Mouse (Mus musculus) spleen, adult 2 months (tissue): ENCODE results near the gene Unc119. TPM values are rescaled to one million over a fixed set of nuclear protein-coding genes. Genes with fewer than 3 reads are reported as not detected.

Experiments
- DNase-seq, 2 experiments: peaks; one replicate each; pipeline versions ENCODE4 v3.0.0 to v3.0.0-alpha.2; 2012 to 2021; ENCODE audit warnings: low spot score in 2 of 2, low read depth in 1 of 2
- H3K27ac ChIP-seq: fragments of 200-500 bp; 2 replicates; pipeline ENCODE4 v1.5.1; 2012; ENCODE audit warnings: low read length, inconsistent platforms; ENCODE audit not compliant: insufficient read depth
- H3K27me3 ChIP-seq: fragments of 200-500 bp; 2 replicates; pipeline ENCODE4 v1.6.1; 2012; ENCODE audit warnings: mild to moderate bottlenecking, moderate library complexity, low read length, inconsistent platforms; ENCODE audit not compliant: control insufficient read depth, insufficient read depth
- H3K36me3 ChIP-seq: fragments of 200-500 bp; 2 replicates; pipeline ENCODE4 v1.6.1; 2012; ENCODE audit warnings: mild to moderate bottlenecking, low read length, inconsistent platforms; ENCODE audit not compliant: control insufficient read depth, insufficient read depth
- H3K4me1 ChIP-seq: fragments of 200-500 bp; 2 replicates; pipeline ENCODE4 v1.6.1; 2011; ENCODE audit warnings: inconsistent platforms; ENCODE audit not compliant: control insufficient read depth, insufficient read depth, insufficient read length
- H3K4me3 ChIP-seq: fragments of 200-500 bp; 2 replicates; pipeline ENCODE4 v1.5.1; 2011; ENCODE audit warnings: mild to moderate bottlenecking, inconsistent platforms; ENCODE audit not compliant: insufficient read depth, insufficient read length; ENCODE audit errors: extremely low read depth
- CTCF ChIP-seq: fragments of 200-500 bp; IDR thresholded peaks from 2 replicates; pipeline ENCODE4 v1.5.1; 2011; ENCODE audit warnings: mild to moderate bottlenecking, inconsistent platforms; ENCODE audit not compliant: insufficient read depth, insufficient read length, insufficient replicate concordance; ENCODE audit errors: extremely low read depth
- POLR2A ChIP-seq: fragments of 200-500 bp; IDR thresholded peaks from 2 replicates; pipeline ENCODE4 v1.6.1; 2011; ENCODE audit warnings: low read depth, low read length, inconsistent platforms
- WGBS: fragments of 180-500 bp; shearing (Covaris S2); methylation state at CpG from one replicate; pipeline ENCODE4 v1.1.7; 2018; 5-methylcytosine and 5-hydroxymethylcytosine counted together
- polyA plus RNA-seq: library from polyadenylated mRNA; depleted of rRNA; stranded (reverse); fragments of >200 nt; gene quantifications from 2 replicates; pipeline ENCODE4 v1.2.3, GENCODE M21; 2012; rRNA removed

Gene Unc119
- 66.6 and 81.6 TPM in 2 replicates for polyA plus RNA-seq

- DNase-seq, result peak; percentile 30 to 83
- TF ChIP-seq CTCF (no peak), POLR2A (peak; percentile 19; the same call in 1 of the 2 replicates)
- no peaks in the 10 kb centered on the region for H3K27me3 ChIP-seq
- H3K4me1 ChIP-seq, result peaks cover 36% of the 10 kb centered on the region
- H3K36me3 ChIP-seq, result peaks cover 17% of the 10 kb centered on the region
- H3K27ac ChIP-seq, result peak within 1 kb of the TSS; percentile 58
- H3K4me3 ChIP-seq, result peak within 1 kb of the TSS; percentile 75
- 5% methylated on average over 62 of the region's 66 CpGs for WGBS
Observed at GRCm38 (mm10) chr11:78343381-78344327, at the start of gene Unc119. Gene Unc119, plus strand, starts transcription at chr11:78343482.

- Histone ChIP-seq H3K36me3 (peaks cover 13% of the 10 kb centered on the region), H3K27ac (no peak overlapping the region), H3K27me3 (no peaks in the 10 kb centered on the region), H3K4me3 (no peak overlapping the region), H3K4me1 (no peaks in the 10 kb centered on the region)
- TF ChIP-seq POLR2A, result no peak
- TF ChIP-seq CTCF, result no peak
- DNase-seq, result no peak
- 93% methylated on average over 6 of the region's 6 CpGs for WGBS
Observed at GRCm38 (mm10) chr11:78294585-78294984, 48.7 kb upstream of the Unc119 start.

GRCm38 (mm10) chr11:78300917-78301316 lies 42.4 kb upstream of the Unc119 start:
- no peaks in the 10 kb centered on the region for H3K27me3 ChIP-seq
- no peaks in the 10 kb centered on the region for H3K36me3 ChIP-seq
- no peak for DNase-seq
- 69% methylated on average over 7 of the region's 7 CpGs for WGBS
- peak overlapping the region; percentile 32; the same call in 1 of the 2 replicates for H3K4me3 ChIP-seq
- TF ChIP-seq CTCF (no peak), POLR2A (no peak)
- H3K4me1 ChIP-seq, result no peaks in the 10 kb centered on the region
- H3K27ac ChIP-seq, result no peak overlapping the region

GRCm38 (mm10) chr11:78301357-78302084 lies 41.8 kb upstream of the Unc119 start, which contains the start of gene Spag5:
Gene Spag5, plus strand, starts transcription at chr11:78301529.
- Histone ChIP-seq H3K36me3 (no peaks in the 10 kb centered on the region), H3K4me3 (peak within 1 kb of the TSS; percentile 66), H3K27ac (no peak within 1 kb of the TSS), H3K27me3 (no peaks in the 10 kb centered on the region), H3K4me1 (no peaks in the 10 kb centered on the region)
- peak; percentile 65 to 86 for DNase-seq
- under 1% methylated on average over 49 of the region's 49 CpGs for whole genome bisulfite sequencing
- TF ChIP-seq CTCF, result no peak
- TF ChIP-seq POLR2A, result no peak

- H3K4me3 ChIP-seq, result no peak overlapping the region
- no peaks in the 10 kb centered on the region for H3K27me3 ChIP-seq
- WGBS, result 96% methylated on average over 4 of the region's 4 CpGs
- no peak overlapping the region for H3K27ac ChIP-seq
- no peak for DNase-seq
- TF ChIP-seq POLR2A, result no peak
- no peak for TF ChIP-seq CTCF
- no peaks in the 10 kb centered on the region for H3K4me1 ChIP-seq
- H3K36me3 ChIP-seq, result no peaks in the 10 kb centered on the region
Observed at GRCm38 (mm10) chr11:78305272-78305671, 38.0 kb upstream of the Unc119 start.

- no peaks in the 10 kb centered on the region for H3K27me3 ChIP-seq
- no peaks in the 10 kb centered on the region for H3K36me3 ChIP-seq
- H3K4me1 ChIP-seq, result peaks cover 4% of the 10 kb centered on the region; the same call in 1 of the 2 replicates
- no peak for TF ChIP-seq POLR2A
- TF ChIP-seq CTCF, result no peak
- H3K27ac ChIP-seq, result 0 out of 2 replicates have a peak overlapping the region, but pooled peaks have one; percentile 10
- WGBS, result 88% methylated on average over 8 of the region's 8 CpGs
- no peak overlapping the region for H3K4me3 ChIP-seq
- no peak for DNase-seq
Observed at GRCm38 (mm10) chr11:78310861-78311511, 32.3 kb upstream of the Unc119 start.
